Mouse (Mus musculus) CH12.LX (cell line): ENCODE measurements at regions not wholly inside any gene's neighbourhood (a gene's known extent, or its start where the extent isn't known, plus 50 kb on each side); places are given as distances from the start of the nearest gene placed in this dataset.

Experiments used
- CTCF ChIP-seq, 2 experiments: IDR thresholded peaks in 1 of 2; conservative IDR thresholded peaks in 1 of 2; 2 replicates each; pipeline ENCODE4 v1.5.1; 2011 to 2012; ENCODE audit warnings: low read depth in 2 of 2, low read length in 2 of 2, improper control_type of control experiment in 1 of 2, inconsistent platforms in 1 of 2, mild to moderate bottlenecking in 1 of 2, moderate library complexity in 1 of 2
- EP300 ChIP-seq: IDR thresholded peaks from 2 replicates; pipeline ENCODE4 v1.6.1; 2011; ENCODE audit warnings: low read length, improper control_type of control experiment
- HCFC1 ChIP-seq: IDR thresholded peaks from 2 replicates; pipeline ENCODE4 v1.6.1; 2012; ENCODE audit warnings: low read depth, mild to moderate bottlenecking, inconsistent platforms, low read length, improper control_type of control experiment
- MAFK ChIP-seq: IDR thresholded peaks from 2 replicates; pipeline ENCODE4 v1.6.1; 2011; ENCODE audit warnings: low read length, improper control_type of control experiment; ENCODE audit not compliant: insufficient replicate concordance
- MEF2A ChIP-seq: IDR thresholded peaks from 2 replicates; pipeline ENCODE4 v1.6.1; 2014; ENCODE audit warnings: low read depth, mild to moderate bottlenecking, inconsistent platforms, low read length, improper control_type of control experiment, borderline replicate concordance
- POLR2A ChIP-seq: IDR thresholded peaks from 2 replicates; pipeline ENCODE4 v1.6.1; 2011; ENCODE audit warnings: low read depth, mild to moderate bottlenecking, improper control_type of control experiment, low read length
- TCF12 ChIP-seq: IDR thresholded peaks from 2 replicates; pipeline ENCODE4 v1.6.1; 2014; ENCODE audit warnings: low read depth, mild to moderate bottlenecking, inconsistent platforms, low read length, improper control_type of control experiment
- USF2 ChIP-seq: conservative IDR thresholded peaks from 2 replicates; pipeline ENCODE4 v1.6.1; 2011; ENCODE audit warnings: low read depth, low read length, improper control_type of control experiment

GRCm38 (mm10) chr15:13391331-13391730 is 217.9 kb upstream of the Cdh6 start:
- TF ChIP-seq MAFK: no peak
- no peak for TF ChIP-seq CTCF (conservative IDR thresholded peaks at IDR 0.05 in 1 of 2, IDR thresholded peaks at IDR 0.05 in 1 of 2; ENCODE audit: low read depth in 2 of 2, low read length in 2 of 2)
- TF ChIP-seq TCF12: no peak
- TF ChIP-seq EP300: no peak
- TF ChIP-seq POLR2A: no peak
- no peak for TF ChIP-seq USF2
- TF ChIP-seq MEF2A: no peak
- TF ChIP-seq HCFC1: no peak
